Mouse (Mus musculus): Measurements from ENCODE around the gene Pgp. TPM values are rescaled to one million over a fixed set of nuclear protein-coding genes. Genes with fewer than 3 reads are reported as not detected.
"Not testable (repeated sequence)": the region's sequence is repeated elsewhere in the genome, so short reads cannot be mapped to it uniquely, and the experiment has no call there.

The Pgp gene
- polyA plus RNA-seq, 1 experiment from 2014 or later = 61.7 TPM

DNA sequence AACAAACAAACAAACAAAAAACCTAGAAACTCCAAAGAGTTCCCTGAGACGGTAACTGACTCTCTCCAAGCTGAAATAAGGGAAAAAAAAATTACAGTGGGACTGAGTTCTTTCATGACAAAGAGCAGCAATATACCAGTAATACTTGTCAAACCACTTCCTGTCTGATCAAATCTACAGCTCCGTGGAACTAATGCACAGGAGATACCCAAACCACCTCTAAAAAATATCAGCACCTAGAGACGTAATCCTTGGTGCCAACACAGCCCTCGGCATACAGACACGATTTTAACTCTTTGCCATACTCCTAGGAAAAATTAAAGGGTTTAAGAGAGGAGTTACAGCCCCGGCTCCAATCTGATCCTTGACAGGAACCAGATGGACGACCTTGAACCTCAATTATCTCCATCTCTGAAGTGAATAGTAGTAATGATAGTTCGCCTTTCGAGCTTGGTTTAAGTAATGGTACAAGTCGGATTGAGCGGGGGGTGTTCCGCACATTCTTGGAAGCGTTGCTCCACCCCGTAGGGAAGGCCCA, 15.9 kb upstream of the Pgp start:
- Histone ChIP-seq H3K4me3 (replicated peaks; ENCODE audit: low read depth, low read length) (peak overlapping the region; percentile 89), H3K9me3 (replicated peaks; ENCODE audit: low read length) (no peaks in the 10 kb centered on the region), H3K9ac (ENCODE audit: low read depth, low read length) (peak overlapping the region; percentile 87), H3K27ac (peak overlapping the region; percentile 99), H3K27me3 (ENCODE audit: insufficient read depth, low read length) (no peaks in the 10 kb centered on the region), H3K36me3 (ENCODE audit: insufficient read depth, low read length) (peaks cover 8% of the 10 kb centered on the region), H3K4me1 (replicated peaks; ENCODE audit: insufficient read depth, low read length) (0 out of 2 replicates have a peak, but pooled peaks cover 8% of the 10 kb centered on the region), H3K4me2 (ENCODE audit: low read length) (peak overlapping the region; percentile 69)
- DNase-seq (ENCODE audit: low spot score) = no peak
- 3% methylated on average over 14 of the region's 14 CpGs for WGBS
- no peak for TF ChIP-seq CTCF (IDR thresholded peaks at IDR 0.05; ENCODE audit: low read depth)
- no peak for ATAC-seq (replicated peaks; ENCODE audit: low FRiP score, low read depth)

DNA sequence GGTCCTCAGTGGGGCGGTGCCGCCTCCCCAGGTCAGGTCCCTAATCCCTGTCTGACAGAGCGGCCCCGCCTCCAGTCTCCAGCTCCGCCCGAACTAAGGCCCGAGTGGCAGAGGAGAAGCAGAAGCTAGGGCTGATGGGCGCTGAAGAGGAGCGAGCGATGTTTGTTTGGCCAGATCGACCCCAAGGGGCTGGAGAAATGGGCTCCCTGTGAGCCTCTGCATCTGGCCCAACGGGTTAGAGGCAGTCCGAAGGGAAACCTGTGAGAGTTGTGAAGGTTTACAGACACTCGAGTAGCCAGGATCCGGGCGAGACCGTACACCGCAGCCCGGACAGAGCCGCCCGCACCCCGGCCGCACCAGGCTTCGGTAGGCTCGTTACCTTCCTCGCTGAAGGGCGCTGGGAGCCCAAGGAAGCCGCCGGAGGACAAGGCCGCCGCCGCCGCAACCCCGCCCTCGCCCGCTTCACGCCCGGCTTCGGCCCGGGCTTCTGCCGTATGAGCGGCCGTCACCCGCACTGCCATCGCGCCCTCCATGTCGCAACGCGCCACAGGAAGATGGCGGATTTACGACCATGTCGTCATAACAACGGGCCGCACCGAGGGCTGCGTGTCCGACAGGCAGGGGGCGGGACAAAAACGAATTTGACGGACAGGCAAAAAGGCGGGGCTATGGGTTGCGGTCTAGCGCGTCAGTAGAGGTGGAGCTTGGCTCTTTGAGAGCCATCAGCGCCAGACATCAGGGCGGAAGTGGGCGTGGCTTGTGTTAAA, 15.3 kb upstream of the Pgp start:
- WGBS = under 1% methylated on average over 63 of the region's 67 CpGs
- peak overlapping the region; percentile 89 for H3K4me3 ChIP-seq (replicated peaks; ENCODE audit: low read depth, low read length)
- DNase-seq (ENCODE audit: low spot score) = peak; percentile 100
- H3K27me3 ChIP-seq (ENCODE audit: insufficient read depth, low read length) = no peaks in the 10 kb centered on the region
- peak; percentile 48; the same call in 1 of the 2 replicates for TF ChIP-seq CTCF (IDR thresholded peaks at IDR 0.05; ENCODE audit: low read depth)
- H3K36me3 ChIP-seq (ENCODE audit: insufficient read depth, low read length) = peaks cover 2% of the 10 kb centered on the region; the same call in 1 of the 2 replicates
- H3K27ac ChIP-seq = peak overlapping the region; percentile 99
- no peaks in the 10 kb centered on the region for H3K9me3 ChIP-seq (replicated peaks; ENCODE audit: low read length)
- peak overlapping the region; percentile 69 for H3K4me2 ChIP-seq (ENCODE audit: low read length)
- 0 out of 2 replicates have a peak, but pooled peaks cover 8% of the 10 kb centered on the region for H3K4me1 ChIP-seq (replicated peaks; ENCODE audit: insufficient read depth, low read length)
- H3K9ac ChIP-seq (ENCODE audit: low read depth, low read length) = peak overlapping the region; percentile 87
- peak; percentile 93 for ATAC-seq (replicated peaks; ENCODE audit: low FRiP score, low read depth)

DNA sequence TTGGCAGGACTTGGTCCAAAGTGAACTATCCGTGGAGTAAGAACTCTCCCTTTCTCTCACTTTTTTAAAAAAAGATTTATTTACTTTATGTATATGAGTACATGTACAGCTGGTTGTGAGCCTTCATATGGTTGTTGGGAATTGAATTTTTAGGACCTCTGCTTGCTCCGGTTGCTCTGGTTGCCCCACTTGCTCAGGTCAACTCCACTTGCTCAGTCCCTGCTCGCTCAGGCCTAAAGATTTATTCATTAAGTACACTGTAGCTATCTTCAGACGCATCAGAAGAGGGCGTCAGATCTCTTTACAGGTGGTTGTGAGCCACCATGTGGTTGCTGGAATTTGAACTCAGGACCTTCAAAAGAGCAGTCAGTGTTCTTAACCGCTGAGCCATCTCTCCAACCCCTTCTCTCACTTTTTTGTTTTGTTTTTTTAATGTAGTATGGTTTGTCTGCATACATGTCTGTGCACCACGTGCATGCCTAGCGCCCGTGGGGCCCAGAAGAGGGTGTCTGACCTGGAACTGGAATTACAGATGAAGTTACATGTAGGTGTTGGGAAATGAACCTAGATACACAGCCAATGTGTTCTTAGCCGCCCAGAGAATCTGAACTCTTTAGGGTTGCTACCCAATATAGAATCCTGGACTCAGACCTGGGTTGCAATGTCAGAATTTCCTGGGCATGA, 14.5 kb upstream of the Pgp start:
- not testable (repeated sequence) for H3K9ac ChIP-seq (ENCODE audit: low read depth, low read length)
- peak overlapping the region; percentile 60 for H3K27ac ChIP-seq

DNA sequence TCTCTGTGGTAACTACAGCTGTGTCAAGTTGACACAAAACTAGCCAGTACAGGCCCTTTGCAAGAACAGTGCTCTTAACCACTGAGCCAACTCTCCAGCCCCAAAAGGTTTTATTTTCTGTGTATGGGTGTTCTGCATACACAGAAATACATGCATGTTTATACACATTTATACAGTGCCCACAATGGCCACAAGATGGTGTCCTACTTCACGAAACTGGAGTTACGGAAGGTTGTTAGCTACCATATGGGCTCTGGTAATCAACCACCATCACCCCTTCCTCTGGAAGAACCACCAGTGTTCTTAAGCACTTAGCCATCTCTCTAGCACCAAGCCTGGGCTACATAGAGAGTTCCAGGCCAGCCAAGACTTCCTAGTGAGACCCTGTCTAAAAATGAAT, 8.6 kb upstream of the Pgp start:
- DNase-seq (ENCODE audit: low spot score) (peak; percentile 50), ATAC-seq (replicated peaks; ENCODE audit: low FRiP score, low read depth) (no peak)
- 71% methylated on average over 2 of the region's 2 CpGs for WGBS
- Histone ChIP-seq H3K27me3 (ENCODE audit: insufficient read depth, low read length) (no peaks in the 10 kb centered on the region), H3K9ac (ENCODE audit: low read depth, low read length) (no peak overlapping the region), H3K9me3 (replicated peaks; ENCODE audit: low read length) (no peaks in the 10 kb centered on the region), H3K36me3 (ENCODE audit: insufficient read depth, low read length) (no peaks in the 10 kb centered on the region), H3K4me3 (replicated peaks; ENCODE audit: low read depth, low read length) (no peak overlapping the region), H3K4me1 (replicated peaks; ENCODE audit: insufficient read depth, low read length) (no peaks in the 10 kb centered on the region), H3K4me2 (ENCODE audit: low read length) (no peak overlapping the region), H3K27ac (no peak overlapping the region)
- peak; percentile 71 for TF ChIP-seq CTCF (IDR thresholded peaks at IDR 0.05; ENCODE audit: low read depth)

More for the DNA sequence above, 14.5 kb upstream of the Pgp start:
- H3K4me2 ChIP-seq (ENCODE audit: low read length) = peak overlapping the region; percentile 39
- not testable (repeated sequence) for H3K9me3 ChIP-seq (replicated peaks; ENCODE audit: low read length); H3K36me3 ChIP-seq (ENCODE audit: insufficient read depth, low read length); H3K27me3 ChIP-seq (ENCODE audit: insufficient read depth, low read length); H3K4me1 ChIP-seq (replicated peaks; ENCODE audit: insufficient read depth, low read length); DNase-seq (ENCODE audit: low spot score)
- ATAC-seq (replicated peaks; ENCODE audit: low FRiP score, low read depth) = peak; percentile 17
- 42% methylated on average over 10 of the region's 10 CpGs for WGBS
- TF ChIP-seq CTCF (IDR thresholded peaks at IDR 0.05; ENCODE audit: low read depth) = peak; percentile 29
- H3K4me3 ChIP-seq (replicated peaks; ENCODE audit: low read depth, low read length) = peak overlapping the region; percentile 17

DNA sequence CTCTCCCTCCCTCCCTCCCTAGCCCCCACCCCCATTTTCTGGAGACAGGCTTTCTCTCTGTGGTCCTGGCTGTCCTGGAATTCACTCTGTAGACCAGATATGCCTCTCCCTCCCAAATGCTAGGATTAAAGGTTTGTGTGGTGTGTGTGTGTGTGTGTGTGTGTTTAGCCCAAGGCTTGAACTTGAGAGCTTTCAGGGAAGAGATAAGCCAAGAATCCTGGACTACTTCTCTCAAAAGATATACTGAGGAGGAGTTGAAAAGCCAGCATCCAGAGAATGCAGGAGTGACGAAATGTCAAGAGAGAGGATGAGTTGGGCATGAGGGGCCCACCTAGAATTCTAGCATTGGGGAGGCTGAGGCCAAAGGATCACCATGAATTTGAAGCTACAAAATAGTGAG, 7.3 kb upstream of the Pgp start:
- no peak for TF ChIP-seq CTCF (IDR thresholded peaks at IDR 0.05; ENCODE audit: low read depth)
- H3K9me3 ChIP-seq (replicated peaks; ENCODE audit: low read length) = no peaks in the 10 kb centered on the region
- H3K9ac ChIP-seq (ENCODE audit: low read depth, low read length) = no peak overlapping the region
- no peak for DNase-seq (ENCODE audit: low spot score)
- no peaks in the 10 kb centered on the region for H3K4me1 ChIP-seq (replicated peaks; ENCODE audit: insufficient read depth, low read length)
- no peak overlapping the region for H3K27ac ChIP-seq
- H3K27me3 ChIP-seq (ENCODE audit: insufficient read depth, low read length) = no peaks in the 10 kb centered on the region
- no peak overlapping the region for H3K4me3 ChIP-seq (replicated peaks; ENCODE audit: low read depth, low read length)
- ATAC-seq (replicated peaks; ENCODE audit: low FRiP score, low read depth) = no peak
- H3K36me3 ChIP-seq (ENCODE audit: insufficient read depth, low read length) = no peaks in the 10 kb centered on the region
- no peak overlapping the region for H3K4me2 ChIP-seq (ENCODE audit: low read length)
- 85% methylated on average over 1 of the region's 1 CpGs for WGBS

DNA sequence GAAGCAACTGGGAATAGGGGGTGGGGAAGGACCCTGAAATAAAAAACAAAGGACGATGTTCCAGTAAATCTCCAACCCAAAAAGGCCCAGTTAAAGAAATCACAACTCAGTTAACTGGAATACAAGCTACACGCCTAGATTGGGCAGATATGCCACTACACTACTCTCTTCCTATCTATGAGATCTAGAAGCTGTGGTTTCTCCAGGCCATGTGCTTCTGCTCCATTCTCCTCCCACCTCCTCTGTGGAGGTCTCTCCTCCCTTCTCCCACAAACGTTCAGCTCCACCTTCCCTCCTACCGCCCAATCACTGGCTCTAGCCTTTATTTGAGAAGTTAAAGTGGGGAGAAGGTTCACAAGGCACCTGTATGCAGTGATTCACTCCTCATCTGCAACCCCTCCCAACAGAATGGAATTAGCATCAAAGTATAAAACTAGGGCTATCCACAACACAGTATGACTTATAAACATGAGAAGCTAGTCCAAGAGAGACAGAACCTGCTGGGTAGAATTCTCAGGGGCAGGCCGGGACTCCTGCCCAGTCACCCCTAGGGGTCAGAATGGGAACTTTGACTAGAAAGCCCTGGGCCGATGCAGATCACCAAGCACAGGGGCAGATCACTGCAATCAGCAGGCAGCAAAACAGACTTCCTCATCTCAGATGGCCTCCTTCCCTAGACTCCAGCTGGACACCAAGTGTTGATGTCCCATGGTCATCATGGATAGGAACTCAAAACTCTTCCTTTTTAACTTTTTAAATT, 6.6 kb upstream of the Pgp start:
- 0 out of 2 replicates have a peak, but pooled peaks have one; percentile 4 for TF ChIP-seq CTCF (IDR thresholded peaks at IDR 0.05; ENCODE audit: low read depth)
- 48% methylated on average over 6 of the region's 6 CpGs for WGBS
- ATAC-seq (replicated peaks; ENCODE audit: low FRiP score, low read depth) = peak; percentile 40

More for the DNA sequence above, 6.6 kb upstream of the Pgp start:
- Histone ChIP-seq H3K4me1 (replicated peaks; ENCODE audit: insufficient read depth, low read length) (no peaks in the 10 kb centered on the region), H3K4me2 (ENCODE audit: low read length) (no peak overlapping the region), H3K9ac (ENCODE audit: low read depth, low read length) (no peak overlapping the region), H3K9me3 (replicated peaks; ENCODE audit: low read length) (no peaks in the 10 kb centered on the region), H3K27ac (no peak overlapping the region), H3K27me3 (ENCODE audit: insufficient read depth, low read length) (no peaks in the 10 kb centered on the region), H3K36me3 (ENCODE audit: insufficient read depth, low read length) (no peaks in the 10 kb centered on the region), H3K4me3 (replicated peaks; ENCODE audit: low read depth, low read length) (no peak overlapping the region)
- no peak for DNase-seq (ENCODE audit: low spot score)

All from kidney, postnatal 0 days (tissue).